Mouse (Mus musculus) G1E (cell line): ENCODE data around the gene Cdh24. TPM values are rescaled to one million over a fixed set of nuclear protein-coding genes. Genes with fewer than 3 reads are reported as not detected.

Experiments
- ATAC-seq: 2 replicates; pipeline ENCODE4 v1.8.0; 2016; ENCODE audit warnings: mild to moderate bottlenecking; ENCODE audit not compliant: insufficient number of reproducible peaks, poor library complexity, low FRiP score, severe bottlenecking; ENCODE audit errors: extremely low read depth
- DNase-seq: peaks from one replicate; pipeline ENCODE4 v3.0.0; 2012; ENCODE audit warnings: low spot score
- H3K27me3 ChIP-seq: 2 replicates; pipeline ENCODE4 v1.6.1; 2012; ENCODE audit warnings: mild to moderate bottlenecking, low read length, inconsistent platforms; ENCODE audit not compliant: insufficient read depth
- H3K36me3 ChIP-seq: replicated peaks from 2 replicates; pipeline ENCODE3; 2012; ENCODE audit warnings: mild to moderate bottlenecking, inconsistent platforms
- H3K4me1 ChIP-seq: 2 replicates; pipeline ENCODE4 v1.6.1; 2012; ENCODE audit warnings: low read depth, low read length, inconsistent platforms, mixed read lengths; ENCODE audit not compliant: insufficient read depth
- H3K4me3 ChIP-seq: 2 replicates; pipeline ENCODE4 v1.5.1; 2012; ENCODE audit warnings: low read depth, mild to moderate bottlenecking, inconsistent platforms, low read length, moderate library complexity, mixed read lengths
- H3K9me3 ChIP-seq: replicated peaks from 2 replicates; pipeline ENCODE4 v1.6.1; 2012; ENCODE audit warnings: inconsistent platforms
- CTCF ChIP-seq: IDR thresholded peaks from 2 replicates; pipeline ENCODE4 v1.5.1; 2012; ENCODE audit warnings: low read depth, low read length, inconsistent platforms, mixed read lengths
- GATA1 ChIP-seq: IDR thresholded peaks from 2 replicates; pipeline ENCODE4 v1.6.1; 2012; ENCODE audit warnings: borderline replicate concordance, low read length, inconsistent platforms, mixed read lengths
- GATA2 ChIP-seq: IDR thresholded peaks from 2 replicates; pipeline ENCODE4 v1.6.1; 2012; ENCODE audit warnings: low read depth, low read length, inconsistent platforms, borderline replicate concordance
- POLR2AphosphoS5 ChIP-seq: IDR thresholded peaks from 2 replicates; pipeline ENCODE4 v1.6.1; 2012; ENCODE audit warnings: low read depth, low read length, inconsistent platforms; ENCODE audit not compliant: insufficient replicate concordance
- TAL1 ChIP-seq: conservative IDR thresholded peaks from 2 replicates; pipeline ENCODE4 v1.6.1; 2012; ENCODE audit warnings: low read depth, low read length, inconsistent platforms, mixed read lengths
- polyA plus RNA-seq: library from polyadenylated mRNA; stranded (reverse); fragments of >175 nt; gene quantifications from 2 replicates; pipeline ENCODE4 v1.2.3, GENCODE M21; 2012
- total RNA-seq, 2 experiments: library from RNA; stranded (forward) in 1 of 2; stranded (reverse) in 1 of 2; fragments of 200-1000 nt in 1 of 2; fragments of >200 nt in 1 of 2; fragmentation: Nextera tagmentation in 1 of 2; gene quantifications; 2 replicates each; pipeline ENCODE4 v1.2.3; 2014 to 2017

The Cdh24 gene
- total and polyA plus RNA-seq, 3 experiments = 0.11 to 1.8 (median 0.68) TPM

- ATAC-seq = no peak
- Histone ChIP-seq H3K9me3 (no peaks in the 10 kb centered on the region), H3K4me3 (no peak overlapping the region), H3K27me3 (peaks cover 20% of the 10 kb centered on the region), H3K4me1 (peaks cover 43% of the 10 kb centered on the region), H3K36me3 (peaks cover 64% of the 10 kb centered on the region)
- no peak for TF ChIP-seq POLR2AphosphoS5
- TF ChIP-seq GATA1 = no peak
- no peak for TF ChIP-seq GATA2
- TF ChIP-seq TAL1 = no peak
- no peak for TF ChIP-seq CTCF
- no peak for DNase-seq
Observed at GRCm38 (mm10) chr14:54638210-54638609, 3.0 kb downstream of the Cdh24 start.

GRCm38 (mm10) chr14:54636954-54637353, 4.2 kb downstream of the Cdh24 start:
- H3K36me3 ChIP-seq = peaks cover 62% of the 10 kb centered on the region
- TF ChIP-seq GATA2 = no peak
- peak; percentile 99 for TF ChIP-seq CTCF
- ATAC-seq (no peak), DNase-seq (peak; percentile 57)
- H3K4me3 ChIP-seq = no peak overlapping the region
- H3K9me3 ChIP-seq = 0 out of 2 replicates have a peak, but pooled peaks cover 3% of the 10 kb centered on the region
- H3K27me3 ChIP-seq = peaks cover 20% of the 10 kb centered on the region
- H3K4me1 ChIP-seq = peaks cover 39% of the 10 kb centered on the region

- DNase-seq = no peak
Observed at GRCm38 (mm10) chr14:54634182-54634581, 7.0 kb downstream of the Cdh24 start.

GRCm38 (mm10) chr14:54632252-54632651, 8.9 kb downstream of the Cdh24 start:
- TF ChIP-seq GATA2 = no peak
- no peak for TF ChIP-seq CTCF
- no peak for TF ChIP-seq POLR2AphosphoS5
- no peak for TF ChIP-seq GATA1
- TF ChIP-seq TAL1 = no peak
- H3K9me3 ChIP-seq = 0 out of 2 replicates have a peak, but pooled peaks cover 3% of the 10 kb centered on the region
- no peak for DNase-seq

More at GRCm38 (mm10) chr14:54634182-54634581, 7.0 kb downstream of the Cdh24 start:
- ATAC-seq = no peak
- H3K9me3 ChIP-seq = 0 out of 2 replicates have a peak, but pooled peaks cover 3% of the 10 kb centered on the region
- TF ChIP-seq CTCF (no peak), TAL1 (no peak), POLR2AphosphoS5 (no peak), GATA2 (no peak), GATA1 (no peak)
- H3K4me1 ChIP-seq = peaks cover 44% of the 10 kb centered on the region
- peaks cover 60% of the 10 kb centered on the region for H3K36me3 ChIP-seq
- no peak overlapping the region for H3K4me3 ChIP-seq
- H3K27me3 ChIP-seq = peaks cover 4% of the 10 kb centered on the region

GRCm38 (mm10) chr14:54631240-54631599, 9.9 kb downstream of the Cdh24 start:
- TF ChIP-seq GATA1 = no peak
- no peak for TF ChIP-seq TAL1
- no peak for TF ChIP-seq CTCF
- TF ChIP-seq GATA2 = no peak
- no peak for TF ChIP-seq POLR2AphosphoS5
- Histone ChIP-seq H3K4me3 (peak overlapping the region; percentile 45; the same call in 1 of the 2 replicates), H3K27me3 (peaks cover 12% of the 10 kb centered on the region), H3K9me3 (0 out of 2 replicates have a peak, but pooled peaks cover 3% of the 10 kb centered on the region), H3K36me3 (peaks cover 31% of the 10 kb centered on the region), H3K4me1 (peaks cover 41% of the 10 kb centered on the region)
- no peak for DNase-seq
- no peak for ATAC-seq

More at GRCm38 (mm10) chr14:54632252-54632651, 8.9 kb downstream of the Cdh24 start:
- Histone ChIP-seq H3K36me3 (peaks cover 42% of the 10 kb centered on the region), H3K27me3 (peaks cover 6% of the 10 kb centered on the region), H3K4me3 (no peak overlapping the region), H3K4me1 (peaks cover 49% of the 10 kb centered on the region)
- no peak for ATAC-seq

- peak; percentile 69 for ATAC-seq
- 0 out of 2 replicates have a peak, but pooled peaks cover 3% of the 10 kb centered on the region for H3K9me3 ChIP-seq
- H3K36me3 ChIP-seq = peaks cover 26% of the 10 kb centered on the region
- DNase-seq = peak; percentile 83
- peak overlapping the region; percentile 10; the same call in 1 of the 2 replicates for H3K4me3 ChIP-seq
- H3K27me3 ChIP-seq = peaks cover 17% of the 10 kb centered on the region
- peaks cover 41% of the 10 kb centered on the region for H3K4me1 ChIP-seq
- TF ChIP-seq CTCF = no peak
- no peak for TF ChIP-seq GATA1
- TF ChIP-seq TAL1 = no peak
- no peak for TF ChIP-seq POLR2AphosphoS5
- TF ChIP-seq GATA2 = no peak
Observed at GRCm38 (mm10) chr14:54630583-54631239, 10.5 kb downstream of the Cdh24 start.
